Mouse (Mus musculus) CD8-positive naive resting alpha-beta T cell, adult 2 months (primary cell): ENCODE results near the gene Tex44.

Experiments
- DNase-seq, 2 experiments: peaks; one replicate each; pipeline ENCODE4 v3.0.0; 2022; ENCODE audit warnings: low read depth in 2 of 2, low spot score in 2 of 2

Tex44 gene

DNA sequence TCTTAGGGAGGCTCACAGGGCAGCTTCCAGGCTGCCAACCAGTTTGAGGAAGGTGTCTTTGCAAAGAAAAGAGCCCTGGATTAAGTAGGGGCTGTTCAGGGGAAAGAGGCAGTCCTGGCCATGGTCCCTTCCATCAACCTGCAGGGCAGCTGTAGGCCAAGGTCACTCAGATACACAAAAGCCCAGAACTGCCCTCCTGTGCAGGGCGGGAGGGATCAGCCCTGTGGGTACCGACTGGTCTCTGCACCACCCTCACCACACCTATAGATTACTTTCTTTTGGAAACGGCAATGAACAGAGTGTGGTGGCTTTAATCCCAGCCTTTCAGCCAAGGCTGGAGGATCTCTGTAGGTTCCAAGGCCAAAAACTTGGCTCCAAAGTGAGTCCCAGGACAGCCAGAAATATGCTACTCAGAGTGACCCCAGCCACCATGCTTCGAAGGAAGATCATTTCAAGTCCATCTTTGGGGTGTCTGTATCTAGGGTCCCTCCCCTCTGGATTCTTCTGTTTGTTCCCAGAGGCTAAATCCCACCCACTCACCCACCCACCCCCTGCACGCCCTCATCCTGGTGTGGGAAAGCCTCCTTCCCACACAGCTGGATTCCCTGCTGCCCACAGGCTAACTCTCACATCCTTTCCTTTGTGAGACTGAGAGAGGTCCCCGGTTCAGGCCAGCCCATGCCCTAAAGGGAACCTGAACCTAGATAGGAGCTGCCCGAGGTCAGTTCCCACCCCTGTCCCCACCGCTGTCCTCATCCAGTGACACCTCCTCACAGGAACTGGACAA, 17.4 kb downstream of the Tex44 start:
- DNase-seq: no peak

DNA sequence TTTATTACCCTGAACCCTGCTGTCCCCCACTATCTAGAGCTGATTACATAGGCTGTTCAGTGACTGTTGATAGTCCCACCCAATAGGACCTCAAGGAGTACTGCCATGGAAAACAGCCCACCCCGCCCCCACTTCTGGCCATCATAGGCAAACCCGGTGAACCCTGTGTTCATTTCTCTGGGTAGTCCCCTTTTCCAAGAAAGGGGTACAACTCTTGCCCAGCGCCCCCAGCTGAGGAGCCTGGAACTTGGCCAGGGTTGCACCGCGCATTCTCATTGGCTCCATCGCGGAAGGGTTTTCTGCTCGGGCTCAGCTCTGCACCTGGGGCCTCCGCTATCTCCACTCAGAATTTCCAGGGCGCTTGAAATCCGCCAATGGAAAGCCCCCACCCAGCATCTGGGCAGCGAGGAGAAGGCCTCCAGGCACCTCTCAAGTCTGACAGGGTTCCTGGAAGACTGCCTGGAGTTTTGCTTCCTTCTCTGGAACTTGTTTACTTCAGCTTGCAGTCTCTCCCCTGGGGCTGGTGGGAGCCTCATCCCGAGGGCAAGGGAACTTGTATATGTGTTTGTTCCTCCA, 21.6 kb downstream of the Tex44 start:
- DNase-seq: no peak

- no peak for DNase-seq
Observed at GRCm38 (mm10) chr1:86448272-86448671, 22.1 kb downstream of the Tex44 start.

- no peak for DNase-seq
Observed at GRCm38 (mm10) chr1:86449966-86450365, 23.8 kb downstream of the Tex44 start.

DNA sequence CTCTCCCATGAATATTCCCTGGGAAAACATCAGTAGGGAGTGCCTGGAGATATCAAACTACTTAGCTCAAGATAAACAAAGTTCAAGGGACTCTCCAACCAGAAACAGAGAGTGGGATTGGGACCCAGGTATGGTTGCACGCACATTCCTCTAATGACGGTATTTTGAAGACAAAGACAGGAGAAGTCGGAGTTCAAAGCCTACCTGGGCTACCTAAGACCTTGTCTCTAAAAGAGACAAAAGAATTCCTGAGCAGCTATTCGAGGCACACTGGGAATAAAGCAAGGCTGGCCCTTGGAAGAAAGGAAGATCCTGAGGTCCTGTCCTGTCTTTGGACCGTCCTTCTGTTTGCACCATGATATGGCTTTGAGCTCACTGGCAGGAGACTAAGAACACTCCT, 26.6 kb downstream of the Tex44 start:
- DNase-seq: no peak

GRCm38 (mm10) chr1:86456892-86457581, 30.9 kb downstream of the Tex44 start:
- DNase-seq: no peak

DNA sequence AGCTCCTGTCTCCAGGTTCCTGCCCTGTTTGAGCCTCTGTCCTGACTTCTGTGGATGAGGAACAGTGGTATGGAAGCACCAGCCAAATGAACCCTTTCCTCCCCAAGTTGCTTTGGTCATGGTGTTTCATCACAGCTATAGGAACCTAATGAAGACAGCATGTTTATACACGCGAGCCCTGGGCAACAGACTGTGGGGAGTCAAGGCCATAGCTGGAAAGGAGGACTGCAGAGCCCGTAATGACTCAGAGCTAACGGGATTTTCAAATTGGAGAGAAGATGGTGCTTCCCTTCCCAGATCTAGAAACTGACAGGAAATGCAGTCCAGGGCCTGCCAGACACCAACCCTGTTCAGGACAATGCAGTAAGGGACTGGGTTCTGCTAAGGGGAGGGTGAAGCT, 33.2 kb downstream of the Tex44 start:
- DNase-seq: no peak

DNA sequence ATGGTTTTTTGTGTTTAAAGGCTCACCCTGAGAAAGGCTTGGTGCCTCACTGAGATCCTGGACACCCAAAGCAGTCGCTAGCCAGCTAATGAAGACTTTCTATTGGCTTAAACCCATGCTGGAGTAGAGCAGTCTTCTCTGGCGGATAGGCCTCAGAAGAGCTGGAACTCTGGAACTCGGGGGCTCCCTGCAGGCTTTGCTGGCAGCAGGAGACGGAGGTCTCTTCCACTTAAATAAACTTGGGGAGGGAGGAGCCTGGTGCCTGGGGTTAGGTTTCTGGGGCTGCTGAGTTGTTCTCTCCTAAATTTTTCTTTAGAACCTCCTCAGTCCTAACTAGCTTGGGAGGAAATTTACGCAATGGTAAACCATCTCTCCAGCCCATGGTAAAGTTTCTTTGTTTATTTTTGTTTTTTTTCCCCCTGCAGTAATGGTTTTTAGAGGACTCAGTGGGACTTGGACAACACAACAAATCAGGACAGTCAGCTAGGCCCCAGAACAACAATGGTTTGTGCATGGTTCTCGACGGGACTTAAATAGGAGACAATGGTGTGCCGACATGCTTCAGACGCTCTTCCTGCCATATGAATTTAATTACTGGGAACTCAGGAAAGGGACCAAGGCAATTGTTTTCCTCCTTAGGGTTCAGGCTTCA, 38.2 kb downstream of the Tex44 start:
- DNase-seq: no peak

DNA sequence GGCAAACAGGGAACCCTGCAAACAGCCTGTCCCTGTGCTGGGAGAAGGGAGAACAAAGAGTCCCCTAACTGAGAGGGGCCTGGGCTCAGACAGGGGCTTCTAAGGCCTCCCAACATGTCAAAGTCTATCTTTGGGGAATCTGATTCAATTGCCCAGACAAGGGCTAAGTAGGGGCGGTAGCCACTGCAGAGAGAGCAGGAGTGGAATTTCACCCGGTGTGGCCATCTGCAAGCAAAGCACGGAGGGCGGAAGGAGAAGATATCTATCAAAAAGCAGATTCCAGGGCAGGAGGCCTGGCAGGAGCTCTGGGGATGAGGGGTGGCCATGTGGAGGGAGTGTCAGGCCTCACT, 38.7 kb downstream of the Tex44 start:
- no peak for DNase-seq

- DNase-seq: no peak
Observed at GRCm38 (mm10) chr1:86467416-86467815, 41.3 kb downstream of the Tex44 start.

DNA sequence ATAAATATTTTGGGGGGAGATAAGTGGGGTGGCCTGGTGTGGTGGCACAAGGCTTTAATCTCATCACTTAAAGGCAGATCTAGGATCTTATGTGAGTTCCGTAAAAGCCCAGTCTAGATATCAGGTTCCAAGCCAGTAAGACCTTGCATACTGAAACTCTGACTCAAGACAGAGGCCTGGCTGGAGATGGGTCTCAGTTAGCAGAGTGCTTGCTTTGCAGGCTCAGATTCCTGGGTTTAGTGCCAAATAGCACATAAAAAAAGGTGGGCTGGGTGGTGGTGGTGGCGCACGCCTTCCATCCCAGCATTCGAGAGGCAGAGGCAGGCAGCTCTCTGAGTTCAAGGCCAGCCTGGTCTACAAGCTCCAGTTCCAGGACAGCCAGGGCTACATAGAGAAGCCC, 43.7 kb downstream of the Tex44 start:
- DNase-seq: no peak

DNA sequence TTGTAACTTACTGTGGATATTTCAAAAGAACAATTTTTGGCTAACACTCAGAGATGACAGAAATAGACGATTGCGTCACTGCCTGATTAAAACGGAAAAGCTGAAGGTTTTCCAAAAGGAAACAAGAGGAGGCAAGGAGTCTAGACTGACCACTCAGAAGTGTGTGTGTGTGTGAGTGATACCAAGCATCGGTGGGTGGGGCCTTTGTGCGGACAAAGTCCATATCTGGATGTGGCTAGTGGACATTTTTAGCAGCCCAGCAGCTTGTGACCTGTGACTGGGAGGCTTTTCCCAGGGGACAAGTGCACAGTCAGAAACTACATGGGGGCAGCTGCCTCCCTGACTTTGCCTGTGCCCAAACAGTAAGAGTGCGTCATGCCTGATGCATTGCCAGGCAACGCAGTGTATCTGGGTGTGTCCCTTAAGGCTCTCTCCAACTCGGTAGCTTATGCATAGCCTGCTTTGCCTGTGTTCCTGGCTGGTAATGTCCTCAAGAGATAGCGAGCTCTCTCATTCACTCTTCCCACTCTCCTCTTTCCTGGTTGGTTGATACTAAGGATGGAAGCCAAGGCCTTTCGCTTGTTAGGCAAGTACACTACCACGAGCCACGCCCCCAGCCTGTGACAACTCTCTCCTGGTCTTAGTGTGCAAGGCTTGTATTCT, 44.5 kb downstream of the Tex44 start:
- DNase-seq: no peak

DNA sequence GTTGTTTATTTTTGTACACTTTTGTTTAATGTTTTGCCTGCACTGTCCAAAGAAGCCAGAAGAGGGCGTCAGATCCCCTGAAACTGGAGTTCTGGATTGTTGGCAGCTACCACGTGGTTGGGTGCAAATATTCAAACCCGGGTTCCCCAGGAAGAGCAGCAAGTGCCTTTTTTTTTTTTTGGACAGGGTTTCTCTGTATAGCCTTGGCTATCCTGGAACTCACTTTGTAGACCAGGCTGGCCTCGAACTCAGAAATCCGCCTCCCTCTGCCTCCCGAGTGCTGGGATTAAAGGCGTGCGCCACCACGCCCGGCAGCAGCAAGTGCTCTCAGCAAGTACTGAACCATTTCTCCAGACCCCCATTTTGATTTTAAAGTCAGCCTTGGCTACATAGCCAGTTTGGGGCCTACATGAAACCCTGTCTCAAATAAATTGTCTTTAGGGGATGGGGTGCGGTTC, 45.4 kb downstream of the Tex44 start:
- peak in 1 of 2 experiments; percentile 43 for DNase-seq

GRCm38 (mm10) chr1:86472197-86472952, 46.2 kb downstream of the Tex44 start:
- DNase-seq: no peak

DNA sequence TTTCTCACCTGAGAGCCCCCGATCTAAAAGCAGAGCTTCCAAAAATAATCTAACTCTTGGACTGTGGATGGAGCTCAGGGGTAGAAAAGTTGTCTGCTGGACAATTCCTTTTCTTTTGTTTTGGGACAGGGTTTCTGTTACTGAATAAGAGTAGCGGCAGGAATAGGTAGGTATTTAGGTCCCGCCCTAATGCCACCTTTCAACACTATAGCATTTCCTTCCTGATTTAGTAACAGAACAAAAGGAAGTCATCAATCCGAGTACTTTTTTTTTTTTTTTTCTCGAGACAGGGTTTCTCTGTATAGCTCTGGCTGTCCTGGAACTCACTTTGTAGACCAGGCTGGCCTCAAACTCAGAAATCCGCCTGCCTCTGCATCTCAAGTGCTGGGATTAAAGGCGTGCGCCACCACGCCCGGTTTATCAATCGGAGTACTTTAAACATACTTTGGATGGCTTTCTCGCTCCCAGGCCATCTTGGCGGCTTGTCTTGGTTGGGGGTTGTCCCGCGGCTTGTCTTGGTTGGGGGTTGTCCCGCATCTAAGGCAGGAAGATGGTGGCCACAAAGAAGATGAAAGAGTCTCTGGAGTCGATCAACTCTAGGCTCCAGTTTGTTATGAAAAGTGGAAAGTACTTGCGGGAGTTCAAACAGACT, 47.1 kb downstream of the Tex44 start:
- no peak for DNase-seq
